Mouse (Mus musculus): Measurements from ENCODE around the gene Tbx5. TPM values are rescaled to one million over a fixed set of nuclear protein-coding genes. Genes with fewer than 3 reads are reported as not detected.

Gene Tbx5
- polyA plus RNA-seq, 1 experiment from 2014 or later = not detected

GRCm38 (mm10) chr5:119827341-119827740, 5.1 kb upstream of the Tbx5 start:
- WGBS = 71% methylated on average over 6 of the region's 6 CpGs

GRCm38 (mm10) chr5:119830611-119831010, 1.9 kb upstream of the Tbx5 start:
- no peak for ATAC-seq
- Histone ChIP-seq H3K27me3 (peaks cover 98% of the 10 kb centered on the region), H3K9ac (replicated peaks) (no peak overlapping the region), H3K4me3 (replicated peaks) (no peak overlapping the region), H3K9me3 (no peaks in the 10 kb centered on the region), H3K27ac (no peak overlapping the region), H3K36me3 (no peaks in the 10 kb centered on the region), H3K4me2 (replicated peaks) (no peak overlapping the region), H3K4me1 (replicated peaks) (0 out of 2 replicates have a peak, but pooled peaks cover 6% of the 10 kb centered on the region)
- 6% methylated on average over 8 of the region's 8 CpGs for WGBS

More at GRCm38 (mm10) chr5:119827341-119827740, 5.1 kb upstream of the Tbx5 start:
- H3K4me2 ChIP-seq (replicated peaks) = no peak overlapping the region
- no peak overlapping the region for H3K9ac ChIP-seq (replicated peaks)
- H3K9me3 ChIP-seq = no peaks in the 10 kb centered on the region
- no peak overlapping the region for H3K4me3 ChIP-seq (replicated peaks)
- H3K36me3 ChIP-seq = no peaks in the 10 kb centered on the region
- no peak for ATAC-seq
- no peak overlapping the region for H3K27ac ChIP-seq
- no peaks in the 10 kb centered on the region for H3K4me1 ChIP-seq (replicated peaks)
- H3K27me3 ChIP-seq = peaks cover 97% of the 10 kb centered on the region

- no peak for ATAC-seq
- WGBS = under 1% methylated on average over 33 of the region's 33 CpGs
- Histone ChIP-seq H3K27me3 (peaks cover 100% of the 10 kb centered on the region), H3K9ac (replicated peaks) (no peak overlapping the region), H3K4me1 (replicated peaks) (0 out of 2 replicates have a peak, but pooled peaks cover 6% of the 10 kb centered on the region), H3K4me3 (replicated peaks) (no peak overlapping the region), H3K4me2 (replicated peaks) (no peak overlapping the region), H3K9me3 (no peaks in the 10 kb centered on the region), H3K27ac (no peak overlapping the region), H3K36me3 (no peaks in the 10 kb centered on the region)
Measured at GRCm38 (mm10) chr5:119831201-119831771, 1.2 kb upstream of the Tbx5 start.

- no peak overlapping the region for H3K4me3 ChIP-seq (replicated peaks)
- H3K27ac ChIP-seq = no peak overlapping the region
- H3K4me1 ChIP-seq (replicated peaks) = 0 out of 2 replicates have a peak, but pooled peaks cover 6% of the 10 kb centered on the region
- no peak overlapping the region for H3K9ac ChIP-seq (replicated peaks)
- H3K27me3 ChIP-seq = peaks cover 100% of the 10 kb centered on the region
- ATAC-seq = no peak
- no peaks in the 10 kb centered on the region for H3K9me3 ChIP-seq
- no peaks in the 10 kb centered on the region for H3K36me3 ChIP-seq
- 1% methylated on average over 25 of the region's 25 CpGs for WGBS
- H3K4me2 ChIP-seq (replicated peaks) = no peak overlapping the region
Measured at GRCm38 (mm10) chr5:119831791-119832478, 533 bp upstream of the Tbx5 start.

GRCm38 (mm10) chr5:119833223-119834030, 959 bp downstream of the Tbx5 start:
- no peak overlapping the region for H3K9ac ChIP-seq (replicated peaks)
- H3K27ac ChIP-seq = no peak overlapping the region
- no peak overlapping the region for H3K4me2 ChIP-seq (replicated peaks)
- H3K27me3 ChIP-seq = peaks cover 100% of the 10 kb centered on the region
- no peak for ATAC-seq
- H3K4me3 ChIP-seq (replicated peaks) = no peak overlapping the region
- H3K36me3 ChIP-seq = no peaks in the 10 kb centered on the region
- H3K9me3 ChIP-seq = no peaks in the 10 kb centered on the region
- 3% methylated on average over 8 of the region's 8 CpGs for WGBS
- 0 out of 2 replicates have a peak, but pooled peaks cover 6% of the 10 kb centered on the region for H3K4me1 ChIP-seq (replicated peaks)

GRCm38 (mm10) chr5:119834031-119834403, 1.5 kb downstream of the Tbx5 start:
- no peaks in the 10 kb centered on the region for H3K36me3 ChIP-seq
- no peak for ATAC-seq
- no peak overlapping the region for H3K4me2 ChIP-seq (replicated peaks)
- no peak overlapping the region for H3K27ac ChIP-seq
- no peaks in the 10 kb centered on the region for H3K9me3 ChIP-seq
- H3K9ac ChIP-seq (replicated peaks) = no peak overlapping the region
- 0 out of 2 replicates have a peak, but pooled peaks cover 6% of the 10 kb centered on the region for H3K4me1 ChIP-seq (replicated peaks)
- H3K27me3 ChIP-seq = peaks cover 100% of the 10 kb centered on the region
- WGBS = 0% methylated on average over 2 of the region's 2 CpGs
- H3K4me3 ChIP-seq (replicated peaks) = no peak overlapping the region

GRCm38 (mm10) chr5:119835053-119835867, 2.8 kb downstream of the Tbx5 start:
- no peak overlapping the region for H3K9ac ChIP-seq (replicated peaks)
- H3K4me3 ChIP-seq (replicated peaks) = no peak overlapping the region
- no peaks in the 10 kb centered on the region for H3K36me3 ChIP-seq
- H3K27ac ChIP-seq = no peak overlapping the region
- ATAC-seq = no peak
- H3K4me2 ChIP-seq (replicated peaks) = no peak overlapping the region
- peaks cover 100% of the 10 kb centered on the region for H3K27me3 ChIP-seq
- no peaks in the 10 kb centered on the region for H3K9me3 ChIP-seq
- under 1% methylated on average over 30 of the region's 30 CpGs for WGBS
- 0 out of 2 replicates have a peak, but pooled peaks cover 6% of the 10 kb centered on the region for H3K4me1 ChIP-seq (replicated peaks)

GRCm38 (mm10) chr5:119835868-119836209, 3.4 kb downstream of the Tbx5 start:
- 0 out of 2 replicates have a peak, but pooled peaks cover 6% of the 10 kb centered on the region for H3K4me1 ChIP-seq (replicated peaks)
- WGBS = 0% methylated on average over 12 of the region's 12 CpGs
- ATAC-seq = no peak
- no peak overlapping the region for H3K27ac ChIP-seq
- H3K9me3 ChIP-seq = no peaks in the 10 kb centered on the region
- H3K4me2 ChIP-seq (replicated peaks) = no peak overlapping the region
- no peak overlapping the region for H3K9ac ChIP-seq (replicated peaks)
- no peak overlapping the region for H3K4me3 ChIP-seq (replicated peaks)
- no peaks in the 10 kb centered on the region for H3K36me3 ChIP-seq
- H3K27me3 ChIP-seq = peaks cover 99% of the 10 kb centered on the region

GRCm38 (mm10) chr5:119836618-119837305, 4.3 kb downstream of the Tbx5 start:
- no peak overlapping the region for H3K4me2 ChIP-seq (replicated peaks)
- under 1% methylated on average over 28 of the region's 28 CpGs for WGBS
- H3K9ac ChIP-seq (replicated peaks) = no peak overlapping the region
- no peaks in the 10 kb centered on the region for H3K36me3 ChIP-seq
- no peak overlapping the region for H3K27ac ChIP-seq
- H3K4me1 ChIP-seq (replicated peaks) = 0 out of 2 replicates have a peak, but pooled peaks cover 6% of the 10 kb centered on the region
- no peak for ATAC-seq
- peaks cover 99% of the 10 kb centered on the region for H3K27me3 ChIP-seq
- no peaks in the 10 kb centered on the region for H3K9me3 ChIP-seq
- no peak overlapping the region for H3K4me3 ChIP-seq (replicated peaks)

- Histone ChIP-seq H3K36me3 (no peaks in the 10 kb centered on the region), H3K9me3 (no peaks in the 10 kb centered on the region), H3K4me3 (replicated peaks) (no peak overlapping the region), H3K27ac (no peak overlapping the region), H3K9ac (replicated peaks) (no peak overlapping the region), H3K4me2 (replicated peaks) (no peak overlapping the region), H3K4me1 (replicated peaks) (0 out of 2 replicates have a peak, but pooled peaks cover 6% of the 10 kb centered on the region), H3K27me3 (peaks cover 99% of the 10 kb centered on the region)
- WGBS = under 1% methylated on average over 19 of the region's 19 CpGs
- ATAC-seq = no peak
Measured at GRCm38 (mm10) chr5:119837306-119837675, 4.8 kb downstream of the Tbx5 start.

- Histone ChIP-seq H3K27ac (no peak overlapping the region), H3K36me3 (no peaks in the 10 kb centered on the region), H3K4me2 (replicated peaks) (no peak overlapping the region), H3K4me3 (replicated peaks) (no peak overlapping the region), H3K9me3 (no peaks in the 10 kb centered on the region), H3K4me1 (replicated peaks) (0 out of 2 replicates have a peak, but pooled peaks cover 6% of the 10 kb centered on the region), H3K9ac (replicated peaks) (no peak overlapping the region), H3K27me3 (peaks cover 99% of the 10 kb centered on the region)
- 6% methylated on average over 3 of the region's 3 CpGs for WGBS
- no peak for ATAC-seq
Measured at GRCm38 (mm10) chr5:119837861-119838260, 5.4 kb downstream of the Tbx5 start.

Measured in midbrain, embryonic 13.5 days (tissue).